Mouse (Mus musculus) right cerebral cortex, postnatal 36 days (tissue): ENCODE results near the gene Slc29a3.
"Not testable (repeated sequence)": the region's sequence is repeated elsewhere in the genome, so short reads cannot be mapped to it uniquely, and the experiment has no call there.

Source experiments
- DNase-seq, 2 experiments: peaks; one replicate each; pipeline ENCODE4 v3.0.0; 2022; ENCODE audit warnings: low spot score in 2 of 2, mixed read lengths in 1 of 2

Gene Slc29a3

DNA sequence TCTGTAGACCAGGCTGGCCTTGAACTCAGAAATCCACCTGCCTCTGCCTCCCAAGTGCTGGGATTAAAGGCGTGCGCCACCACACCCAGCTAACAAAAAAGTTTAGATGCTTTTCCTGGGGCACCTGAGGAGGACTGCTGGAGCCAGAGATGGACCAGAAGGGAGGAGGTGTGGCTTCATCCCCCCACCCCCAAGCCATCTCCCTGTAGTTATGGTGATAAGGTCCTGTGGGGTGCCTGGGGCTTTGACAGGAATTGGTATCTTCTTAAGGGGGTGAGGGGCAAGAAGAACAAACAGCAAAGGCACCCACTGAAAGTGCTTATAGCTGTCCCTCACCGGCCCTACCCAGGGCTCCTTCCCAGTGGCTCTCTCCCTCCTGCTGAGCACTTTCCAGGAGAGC is 25.7 kb downstream of the Slc29a3 start:
- DNase-seq, result no peak

DNA sequence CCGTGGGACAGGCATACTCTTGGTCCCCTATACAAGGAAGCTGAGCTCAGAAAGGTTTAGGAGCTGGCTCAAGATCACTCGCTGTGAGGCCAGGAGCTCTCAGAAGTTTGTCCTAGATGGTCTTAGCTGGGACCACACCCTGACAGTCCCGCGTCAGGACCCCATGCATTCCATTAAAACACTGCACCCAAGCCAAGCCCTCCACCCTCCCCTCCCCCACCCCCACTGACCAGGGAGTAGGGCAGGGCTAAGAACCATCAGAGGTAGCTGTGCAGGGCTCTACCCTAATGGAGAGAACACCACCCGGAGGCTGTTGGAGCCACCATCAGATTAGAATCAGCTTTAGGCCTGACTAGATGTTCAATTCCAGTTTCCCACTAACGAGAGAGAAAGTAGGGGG is 28.1 kb downstream of the Slc29a3 start:
- no peak for DNase-seq

GRCm38 (mm10) chr10:60723345-60723744 is 29.2 kb downstream of the Slc29a3 start:
- no peak for DNase-seq

GRCm38 (mm10) chr10:60721640-60722039 is 31.0 kb downstream of the Slc29a3 start:
- no peak for DNase-seq

- DNase-seq, result no peak
These were observed 32.1 kb downstream of the Slc29a3 start for GRCm38 (mm10) chr10:60720461-60720860.

DNA sequence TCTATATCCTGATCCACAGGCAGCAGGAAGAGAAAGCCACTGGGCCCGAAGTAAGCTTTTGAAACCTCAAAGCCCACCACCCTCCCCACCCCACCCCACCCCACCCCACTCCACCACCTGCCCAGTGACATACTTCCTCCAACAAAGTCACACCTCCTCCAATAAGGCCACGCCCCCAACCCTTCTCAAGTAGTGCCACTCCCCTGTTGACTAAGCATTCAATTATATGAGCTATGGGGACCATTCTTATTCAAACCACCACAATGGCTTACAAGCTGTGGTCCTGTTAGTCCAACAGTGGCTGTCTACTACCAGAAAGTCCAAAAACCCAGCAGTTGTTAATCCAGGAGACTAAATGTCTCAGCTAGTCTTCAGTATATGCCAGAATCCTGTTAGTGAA is 34.1 kb downstream of the Slc29a3 start:
- DNase-seq, result no peak

DNA sequence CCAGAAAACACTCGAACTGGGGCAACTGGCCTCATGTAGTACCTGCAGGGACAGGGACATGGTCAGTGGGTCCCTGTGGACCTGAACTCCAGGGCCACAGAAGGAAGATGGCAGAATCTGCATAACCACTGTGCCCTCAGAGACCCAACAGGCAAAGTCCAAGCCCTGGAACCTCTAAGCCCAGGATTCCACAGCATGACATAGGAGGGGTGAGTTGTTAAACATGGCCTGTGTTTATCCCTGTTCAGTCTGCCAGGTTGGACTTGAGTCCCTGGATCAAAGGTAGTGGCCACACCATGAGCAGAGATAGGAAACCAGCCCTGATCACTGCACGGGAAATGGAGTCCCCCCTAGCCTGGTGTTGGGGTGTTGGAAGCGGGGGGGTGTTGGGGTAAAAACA is 36.1 kb downstream of the Slc29a3 start:
- DNase-seq, result no peak

- DNase-seq, result not testable (repeated sequence)
These were observed 40.3 kb downstream of the Slc29a3 start for GRCm38 (mm10) chr10:60712299-60712698.

DNA sequence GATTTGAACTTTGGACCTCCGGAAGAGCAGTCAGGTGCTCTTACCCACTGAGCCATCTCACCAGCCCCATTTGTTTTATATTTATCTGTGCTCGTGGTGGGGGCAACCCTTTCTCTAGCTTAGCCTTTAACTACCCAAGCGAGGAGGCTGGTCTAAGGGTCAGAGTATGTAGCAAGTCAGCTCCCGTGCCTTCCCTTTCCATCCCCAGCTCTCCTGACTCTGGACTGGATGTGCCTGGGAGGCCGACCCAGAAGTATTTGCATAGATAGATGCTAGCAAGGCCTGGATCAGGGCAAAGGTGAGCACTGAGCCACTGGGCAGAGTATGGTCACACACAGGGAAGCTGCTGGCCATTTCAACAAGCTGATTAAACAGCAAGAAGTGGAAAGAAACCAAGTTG is 43.8 kb downstream of the Slc29a3 start:
- DNase-seq, result no peak

DNA sequence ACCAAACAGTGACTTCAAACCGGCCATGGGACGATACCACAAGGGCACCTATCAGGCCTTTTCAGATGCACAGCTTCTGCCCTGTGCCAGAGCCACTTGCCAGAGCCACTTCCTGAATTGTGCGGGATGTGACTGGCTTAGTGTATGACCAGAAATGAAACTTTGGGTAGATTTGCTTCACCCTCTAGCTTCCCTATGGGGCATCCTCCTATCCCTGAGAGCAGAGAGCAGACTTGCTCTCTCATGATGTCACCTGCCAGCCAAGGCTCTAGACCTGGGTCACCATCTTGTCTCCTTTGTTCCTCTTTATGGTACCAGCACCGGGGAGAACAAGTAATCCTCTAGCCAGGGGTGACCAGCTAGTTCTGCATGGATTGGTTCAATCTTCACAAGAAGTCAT is 46.3 kb downstream of the Slc29a3 start:
- no peak for DNase-seq

GRCm38 (mm10) chr10:60705134-60705533 is 47.5 kb downstream of the Slc29a3 start:
- DNase-seq, result no peak

DNA sequence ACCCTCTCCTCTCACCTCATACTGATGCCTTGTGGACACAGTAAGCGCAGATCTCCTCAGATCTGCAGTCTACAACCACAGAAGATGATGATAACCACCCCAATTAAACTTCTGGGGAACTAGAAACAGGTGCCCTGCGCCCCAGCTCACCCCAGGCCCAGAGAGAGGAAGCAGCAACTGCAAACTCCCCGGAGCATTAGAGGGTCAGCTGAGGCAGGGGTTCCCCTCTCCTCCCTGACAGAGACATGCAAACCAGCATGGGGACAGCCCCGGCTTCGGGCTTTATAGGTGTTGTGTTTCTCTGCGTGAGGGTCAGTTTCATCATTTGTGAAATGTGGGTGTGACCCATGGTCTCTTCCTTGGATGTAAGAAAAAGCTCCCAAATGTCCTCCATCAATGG is 54.8 kb downstream of the Slc29a3 start:
- no peak for DNase-seq

DNA sequence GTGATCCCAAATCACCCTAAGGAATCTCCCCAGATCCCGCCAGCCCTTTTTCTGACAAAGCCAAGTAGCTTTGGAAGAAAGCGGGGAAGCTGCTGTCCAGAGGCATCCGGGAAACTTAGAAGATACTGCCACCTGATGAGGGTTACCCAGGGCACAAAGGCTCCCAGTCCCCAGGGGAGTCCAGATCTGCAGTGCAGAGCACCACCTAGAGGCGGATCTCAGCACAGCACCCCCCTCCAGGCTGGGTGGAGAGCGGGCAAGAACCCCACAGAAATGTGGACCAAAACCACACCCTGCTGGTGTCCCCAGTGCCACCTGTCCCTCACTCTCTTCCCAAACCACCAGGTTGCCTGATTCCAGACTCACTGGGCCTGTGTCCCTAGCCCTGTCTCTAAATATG is 55.6 kb downstream of the Slc29a3 start:
- peak in 1 of 2 experiments; percentile 26 for DNase-seq

- no peak for DNase-seq
These were observed 56.2 kb downstream of the Slc29a3 start, which contains the start of gene Cdh23 for GRCm38 (mm10) chr10:60696390-60696789. Gene Cdh23 (minus strand): TSS chr10:60696490.

- DNase-seq, result no peak
These were observed 60.8 kb downstream of the Slc29a3 start for GRCm38 (mm10) chr10:60691671-60692390.

DNA sequence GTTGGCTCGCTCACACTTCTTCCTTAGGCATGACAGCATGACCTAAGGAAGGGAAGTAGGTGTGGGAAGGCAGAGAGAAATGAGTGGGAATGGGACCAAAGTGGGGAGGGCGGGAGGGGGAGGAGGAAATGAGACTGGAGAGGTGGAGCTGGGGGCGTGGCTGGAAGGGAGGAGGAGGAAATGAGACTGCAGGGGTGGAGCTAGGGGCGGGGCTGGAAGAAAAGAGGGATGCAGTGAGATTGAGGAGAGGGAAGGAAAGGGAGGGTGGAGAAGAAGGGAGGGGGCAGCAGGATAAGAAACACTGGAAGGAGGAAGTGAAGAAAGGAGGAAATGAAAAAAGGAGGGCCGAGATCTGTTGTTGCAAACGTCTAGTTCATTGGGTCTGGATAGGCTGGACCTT is 61.6 kb downstream of the Slc29a3 start:
- no peak for DNase-seq

DNA sequence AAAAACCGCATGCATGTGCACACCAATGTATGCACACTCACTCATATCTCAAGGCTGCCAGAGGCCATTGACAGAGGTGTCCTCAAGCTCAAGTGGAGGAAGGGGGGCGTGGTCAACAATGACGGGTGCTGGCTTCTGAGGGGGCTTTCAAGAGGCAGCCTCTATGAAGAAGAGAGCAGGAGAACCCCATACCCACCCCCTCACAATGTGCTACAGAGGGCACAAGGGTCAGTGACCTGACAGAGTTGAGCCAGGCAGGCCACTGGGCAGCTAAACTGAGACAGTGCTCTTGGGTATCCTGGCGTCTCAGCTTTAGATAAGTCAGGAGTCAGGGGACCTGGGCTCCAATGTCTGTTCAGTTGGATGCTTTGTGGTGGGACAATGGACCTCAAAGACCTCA is 63.2 kb downstream of the Slc29a3 start:
- no peak for DNase-seq

GRCm38 (mm10) chr10:60687011-60687776 is 65.4 kb downstream of the Slc29a3 start:
- DNase-seq, result peak; percentile 19 to 32

DNA sequence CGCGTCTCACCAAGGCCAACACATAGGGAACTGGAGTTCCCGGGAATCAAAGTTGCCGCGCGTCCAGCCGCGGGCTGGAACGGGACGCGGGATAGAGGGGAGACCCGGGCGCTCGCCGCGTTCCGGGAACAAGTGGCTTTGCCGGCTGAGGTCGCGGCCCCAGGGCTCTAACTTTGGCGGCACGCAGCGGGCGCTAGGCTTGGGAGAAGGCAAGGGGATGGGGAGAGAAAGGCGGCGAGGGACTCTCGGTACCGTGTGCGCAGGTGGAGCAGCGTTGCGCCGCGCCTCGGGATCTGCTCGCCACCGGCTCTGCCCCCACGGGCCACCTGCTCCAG is 66.0 kb downstream of the Slc29a3 start:
- DNase-seq, result no peak

- no peak for DNase-seq
These were observed 66.6 kb downstream of the Slc29a3 start for GRCm38 (mm10) chr10:60685764-60686640.

- DNase-seq, result no peak
These were observed 73.7 kb downstream of the Slc29a3 start for GRCm38 (mm10) chr10:60678926-60679325.

DNA sequence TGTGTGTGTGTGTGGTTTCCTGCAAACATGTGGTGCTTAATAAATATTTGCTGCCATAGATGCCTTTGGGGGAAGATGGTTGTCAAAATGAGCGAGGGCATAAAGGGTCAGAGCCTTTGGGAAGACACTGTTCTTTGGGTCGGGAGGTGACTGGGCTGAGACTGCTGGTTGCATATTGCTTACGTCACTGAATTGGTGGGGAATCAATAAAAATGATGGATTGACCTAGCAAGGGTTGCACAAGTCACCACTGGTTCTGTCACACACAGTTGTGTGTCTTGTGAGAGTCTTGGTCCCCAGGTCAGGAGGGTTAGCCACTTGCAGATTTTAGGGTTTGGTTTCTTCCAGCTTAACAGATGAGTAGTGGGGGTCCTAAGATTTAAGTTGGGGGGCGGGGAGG is 75.3 kb downstream of the Slc29a3 start:
- DNase-seq, result no peak
